Mouse (Mus musculus): ENCODE results near the gene Usp48. TPM values are rescaled to one million over a fixed set of nuclear protein-coding genes. Genes with fewer than 3 reads are reported as not detected.

Usp48 gene
- total and polyA plus RNA-seq, 3 experiments = 27.1 to 99.6 TPM; not detected in 1

GRCm38 (mm10) chr4:137695900-137696299, 102.3 kb downstream of the Usp48 start:
- TF ChIP-seq ETS1 (IDR thresholded peaks at IDR 0.05; ENCODE audit: low read depth, low read length) (peak; percentile 71), SIN3A (IDR thresholded peaks at IDR 0.05; ENCODE audit: low read length) (peak; percentile 61), TCF12 (IDR thresholded peaks at IDR 0.05; ENCODE audit: low read depth, low read length) (peak; percentile 32; the same call in 1 of the 2 replicates), MEF2A (IDR thresholded peaks at IDR 0.05; ENCODE audit: extremely low read depth, insufficient replicate concordance, low read depth, low read length, poor library complexity, severe bottlenecking) (no peak)
- no peak overlapping the region for H3K27ac ChIP-seq (ENCODE audit: control insufficient read depth, low read depth, low read length)
- H3K36me3 ChIP-seq (ENCODE audit: control insufficient read depth in 1 of 2, insufficient read depth in 2 of 2, low read length in 2 of 2) = peaks cover 0 to 2% of the 10 kb centered on the region in 2 experiments; a peak in 1 of 4 replicates
- H3K4me1 ChIP-seq (ENCODE audit: control insufficient read depth in 1 of 2, insufficient read depth in 2 of 2, low read length in 2 of 2) = peaks cover 0 to 2% of the 10 kb centered on the region in 2 experiments; a peak in 1 of 4 replicates
- no peaks in the 10 kb centered on the region for H3K9me3 ChIP-seq (replicated peaks; ENCODE audit: insufficient read depth, low read length)
- no peaks in the 10 kb centered on the region for H3K79me2 ChIP-seq (ENCODE audit: control insufficient read depth, insufficient read depth, low read length, poor library complexity)
- DNase-seq (ENCODE audit: low read depth, low spot score) = peak; percentile 84
- no peak overlapping the region for H3K4me3 ChIP-seq (ENCODE audit: control insufficient read depth in 1 of 2, insufficient read depth in 1 of 2, low read depth in 2 of 2, low read length in 2 of 2)
- H3K9ac ChIP-seq (ENCODE audit: control insufficient read depth, low read depth, low read length, poor library complexity, severe bottlenecking) = no peak overlapping the region
- no peaks in the 10 kb centered on the region for H3K27me3 ChIP-seq (ENCODE audit: control insufficient read depth in 1 of 2, insufficient read depth in 2 of 2, low read length in 2 of 2)

- DNase-seq (ENCODE audit: low read depth, low spot score) = no peak
- H3K36me3 ChIP-seq (ENCODE audit: control insufficient read depth in 1 of 2, insufficient read depth in 2 of 2, low read length in 2 of 2) = peaks cover 0 to 2% of the 10 kb centered on the region in 2 experiments; a peak in 1 of 4 replicates
- H3K27me3 ChIP-seq (ENCODE audit: control insufficient read depth in 1 of 2, insufficient read depth in 2 of 2, low read length in 2 of 2) = no peaks in the 10 kb centered on the region
- no peaks in the 10 kb centered on the region for H3K9me3 ChIP-seq (replicated peaks; ENCODE audit: insufficient read depth, low read length)
- H3K27ac ChIP-seq (ENCODE audit: control insufficient read depth, low read depth, low read length) = no peak overlapping the region
- H3K4me3 ChIP-seq (ENCODE audit: control insufficient read depth in 1 of 2, insufficient read depth in 1 of 2, low read depth in 2 of 2, low read length in 2 of 2) = no peak overlapping the region
- no peak for TF ChIP-seq POLR2AphosphoS2 (IDR thresholded peaks at IDR 0.05; ENCODE audit: low read length)
- TF ChIP-seq HCFC1 (IDR thresholded peaks at IDR 0.05; ENCODE audit: low read depth, low read length) = no peak
- TF ChIP-seq SMC3 (IDR thresholded peaks at IDR 0.05; ENCODE audit: low read depth, low read length) = no peak
- no peaks in the 10 kb centered on the region for H3K79me2 ChIP-seq (ENCODE audit: control insufficient read depth, insufficient read depth, low read length, poor library complexity)
- no peak overlapping the region for H3K9ac ChIP-seq (ENCODE audit: control insufficient read depth, low read depth, low read length, poor library complexity, severe bottlenecking)
- peaks cover 0 to 2% of the 10 kb centered on the region in 2 experiments; a peak in 1 of 4 replicates for H3K4me1 ChIP-seq (ENCODE audit: control insufficient read depth in 1 of 2, insufficient read depth in 2 of 2, low read length in 2 of 2)
These were observed 103.8 kb downstream of the Usp48 start for GRCm38 (mm10) chr4:137697156-137697885.

- Histone ChIP-seq H3K4me1 (ENCODE audit: control insufficient read depth in 1 of 2, insufficient read depth in 2 of 2, low read length in 2 of 2) (peaks cover 8 to 9% of the 10 kb centered on the region in 2 experiments), H3K27me3 (ENCODE audit: control insufficient read depth in 1 of 2, insufficient read depth in 2 of 2, low read length in 2 of 2) (no peaks in the 10 kb centered on the region), H3K79me2 (ENCODE audit: control insufficient read depth, insufficient read depth, low read length, poor library complexity) (no peaks in the 10 kb centered on the region), H3K27ac (ENCODE audit: control insufficient read depth, low read depth, low read length) (no peak overlapping the region), H3K4me3 (ENCODE audit: control insufficient read depth in 1 of 2, insufficient read depth in 1 of 2, low read depth in 2 of 2, low read length in 2 of 2) (no peak overlapping the region), H3K9me3 (replicated peaks; ENCODE audit: insufficient read depth, low read length) (no peaks in the 10 kb centered on the region), H3K36me3 (ENCODE audit: control insufficient read depth in 1 of 2, insufficient read depth in 2 of 2, low read length in 2 of 2) (peaks cover 0 to 6% of the 10 kb centered on the region in 2 experiments; a peak in 2 of 4 replicates), H3K9ac (ENCODE audit: control insufficient read depth, low read depth, low read length, poor library complexity, severe bottlenecking) (no peak overlapping the region)
- TF ChIP-seq CTCF (IDR thresholded peaks at IDR 0.05 in 2 of 3, conservative IDR thresholded peaks at IDR 0.05 in 1 of 3; ENCODE audit: control insufficient read depth in 1 of 3, insufficient read depth in 1 of 3, low read depth in 2 of 3, low read length in 3 of 3, poor library complexity in 1 of 3, severe bottlenecking in 1 of 3) (no peak), SMC3 (IDR thresholded peaks at IDR 0.05; ENCODE audit: low read depth, low read length) (no peak), ELF1 (IDR thresholded peaks at IDR 0.05; ENCODE audit: low read depth, low read length) (no peak), TBP (IDR thresholded peaks at IDR 0.05; ENCODE audit: low read depth, low read length) (no peak), MYB (IDR thresholded peaks at IDR 0.05; ENCODE audit: low read depth, low read length) (no peak), POLR2AphosphoS5 (IDR thresholded peaks at IDR 0.05; ENCODE audit: borderline replicate concordance, low read depth, low read length) (no peak), MYC (IDR thresholded peaks at IDR 0.05; ENCODE audit: low read depth, low read length) (no peak), ZMIZ1 (IDR thresholded peaks at IDR 0.05; ENCODE audit: low read depth, low read length) (no peak), NRF1 (IDR thresholded peaks at IDR 0.05; ENCODE audit: insufficient read depth, low read depth, low read length, poor library complexity, severe bottlenecking) (no peak), MAX (IDR thresholded peaks at IDR 0.05; ENCODE audit: low read length) (no peak), JUND (IDR thresholded peaks at IDR 0.05; ENCODE audit: low read depth, low read length) (no peak), KAT2A (conservative IDR thresholded peaks at IDR 0.05; ENCODE audit: low read depth, low read length) (no peak)
- DNase-seq (ENCODE audit: low read depth, low spot score) = no peak
These were observed 104.8 kb downstream of the Usp48 start for GRCm38 (mm10) chr4:137698076-137698985.

Measured in MEL (cell line).